Mouse (Mus musculus) bone marrow, adult 2 months (tissue): ENCODE data around the gene Rnf182.

Experiments
- CTCF ChIP-seq: fragments of 200-500 bp; IDR thresholded peaks from 2 replicates; pipeline ENCODE4 v1.5.1; 2011; ENCODE audit warnings: low read length, control low read depth; ENCODE audit not compliant: control insufficient read depth, insufficient read depth
- POLR2A ChIP-seq: fragments of 200-500 bp; IDR thresholded peaks from 2 replicates; pipeline ENCODE4 v1.6.1; 2011; ENCODE audit warnings: low read depth, mild to moderate bottlenecking, control low read depth, low read length, borderline replicate concordance; ENCODE audit not compliant: control insufficient read depth

GRCm38 (mm10) chr13:43595896-43596295 is 19.6 kb upstream of the Rnf182 start:
- TF ChIP-seq CTCF (peak; percentile 66), POLR2A (no peak)
